ENCODE assay signal across 22 mouse cellular contexts in genomic region chr4:56861551-56861950, GRCm38 (mm10). TPM values are rescaled to one million over a fixed set of nuclear protein-coding genes. Genes with fewer than 3 reads are reported as not detected.
DNase-seq lines count a peak whose midpoint lies in the region; ATAC-seq and TF ChIP-seq lines count a peak whose summit lies in the region.
"Had no signal": no experiment of that assay in that cellular context is flagged by ENCODE, and none has a peak within 500 bp of the region (broad histone marks: within the 10 kb centered on the region; RNA-seq: fewer than 3 reads in every experiment).

No protein-coding gene starts in this region.

- 21% methylated on average over 4 of the region's 4 CpGs for WGBS in liver, embryonic 13.5 days (ENCODE audit: insufficient replicate concordance)
- 85% methylated on average over 4 of the region's 4 CpGs for WGBS in heart, adult 2 months

- no peaks in the 10 kb centered on the region for H3K27me3 ChIP-seq in MEL (ENCODE audit: control insufficient read depth in 1 of 2, insufficient read depth in 2 of 2, low read length in 2 of 2)
- no peaks in the 10 kb centered on the region for H3K27me3 ChIP-seq in liver, embryonic 13.5 days
- no peaks in the 10 kb centered on the region; the same call in 1 of the 2 replicates for H3K27me3 ChIP-seq in heart, adult 2 months (ENCODE audit: control insufficient read depth, insufficient read depth, low read length)
- H3K27me3 ChIP-seq: embryonic facial prominence, embryonic 15.5 days; heart, embryonic 12.5 days; hindbrain, embryonic 15.5 days; Patski had no signal

- no peak overlapping the region for H3K4me3 ChIP-seq in MEL (ENCODE audit: control insufficient read depth in 1 of 2, insufficient read depth in 1 of 2, low read depth in 2 of 2, low read length in 2 of 2)
- H3K4me3 ChIP-seq in liver, embryonic 13.5 days (replicated peaks): no peak overlapping the region
- no peak overlapping the region for H3K4me3 ChIP-seq in heart, adult 2 months
- H3K4me3 ChIP-seq: embryonic facial prominence, embryonic 15.5 days; erythroblast, embryonic 14.5 days; forebrain, embryonic 10.5 days; heart, embryonic 12.5 days; hindbrain, embryonic 15.5 days had no signal

- H3K9ac ChIP-seq in MEL (ENCODE audit: control insufficient read depth, low read depth, low read length, poor library complexity, severe bottlenecking): no peak overlapping the region
- no peak overlapping the region for H3K9ac ChIP-seq in liver, embryonic 13.5 days
- H3K9ac ChIP-seq in heart, adult 2 months (ENCODE audit: low read depth, low read length): no peak overlapping the region
- H3K9ac ChIP-seq: embryonic facial prominence, embryonic 15.5 days; heart, embryonic 12.5 days; hindbrain, embryonic 15.5 days had no signal

- intact Hi-C loops in heart, postnatal 25 days (cut with DNase I): no loop called here
- intact Hi-C loops in heart, adult 2 months (cut with DNase I): no loop called here

- H3K9me3 ChIP-seq in MEL (replicated peaks; ENCODE audit: insufficient read depth, low read length): no peaks in the 10 kb centered on the region
- H3K9me3 ChIP-seq in liver, embryonic 13.5 days (replicated peaks): no peaks in the 10 kb centered on the region
- H3K9me3 ChIP-seq: embryonic facial prominence, embryonic 15.5 days; forebrain, embryonic 10.5 days; heart, embryonic 12.5 days; hindbrain, embryonic 15.5 days had no signal

- no peaks in the 10 kb centered on the region for H3K79me2 ChIP-seq in MEL (ENCODE audit: control insufficient read depth, insufficient read depth, low read length, poor library complexity)
- peaks cover 2% of the 10 kb centered on the region; the same call in 1 of the 2 replicates for H3K79me2 ChIP-seq in heart, adult 2 months (replicated peaks; ENCODE audit: control insufficient read depth, insufficient read depth, low read length)

- TF ChIP-seq EP300 in MEL (IDR thresholded peaks at IDR 0.05; ENCODE audit: low read depth in 1 of 2, low read length in 2 of 2): peak; percentile 89 to 90
- TF ChIP-seq EP300 in heart, adult 2 months (IDR thresholded peaks at IDR 0.05; ENCODE audit: insufficient read depth, low read depth, low read length): no peak

- no peak for TF ChIP-seq RAD21 in MEL (IDR thresholded peaks at IDR 0.05; ENCODE audit: low read depth, low read length)

- TF ChIP-seq CTCF in MEL (IDR thresholded peaks at IDR 0.05 in 2 of 3, conservative IDR thresholded peaks at IDR 0.05 in 1 of 3; ENCODE audit: control insufficient read depth in 1 of 3, insufficient read depth in 1 of 3, low read depth in 2 of 3, low read length in 3 of 3, poor library complexity in 1 of 3, severe bottlenecking in 1 of 3): no peak
- TF ChIP-seq CTCF in heart, adult 2 months (IDR thresholded peaks at IDR 0.05): no peak

- DNase-seq in 416B (ENCODE audit: low read depth) (peak; percentile 29), MEL (ENCODE audit: low read depth, low spot score) (peak; percentile 45)
- peak; percentile 22 for DNase-seq in liver, embryonic 13.5 days
- no peak for DNase-seq in heart, postnatal 25 days (ENCODE audit: low spot score)
- no peak for DNase-seq in kidney, adult 8-10 months
- no peak for DNase-seq in heart, adult 2 months
- DNase-seq: adrenal gland, postnatal 25 days; cerebellum, adult 2 months; cerebellum, postnatal 14 days; embryo, embryonic 11 days; gastrocnemius, postnatal 10 days; heart, postnatal 36 days had no signal

- no peak overlapping the region for H3K27ac ChIP-seq in MEL (ENCODE audit: control insufficient read depth, low read depth, low read length)
- no peak overlapping the region for H3K27ac ChIP-seq in liver, embryonic 13.5 days
- H3K27ac ChIP-seq in heart, adult 2 months: no peak overlapping the region
- H3K27ac ChIP-seq: embryonic facial prominence, embryonic 15.5 days; forebrain, embryonic 10.5 days; hindbrain, embryonic 15.5 days had no signal

- no peak for TF ChIP-seq POLR2A in MEL (IDR thresholded peaks at IDR 0.05; ENCODE audit: control insufficient read depth in 1 of 2, insufficient read depth in 1 of 2, low read depth in 1 of 2, low read length in 2 of 2, poor library complexity in 1 of 2)
- TF ChIP-seq POLR2A in heart, adult 2 months (IDR thresholded peaks at IDR 0.05; ENCODE audit: insufficient read depth, low read depth, low read length): no peak

- peaks cover 5 to 7% of the 10 kb centered on the region in 2 experiments for H3K4me1 ChIP-seq in MEL (ENCODE audit: control insufficient read depth in 1 of 2, insufficient read depth in 2 of 2, low read length in 2 of 2)
- H3K4me1 ChIP-seq in liver, embryonic 13.5 days (replicated peaks): peaks cover 46% of the 10 kb centered on the region
- H3K4me1 ChIP-seq in heart, adult 2 months (ENCODE audit: control insufficient read depth, insufficient read depth, low read length): peaks cover 2% of the 10 kb centered on the region

- peaks cover 0 to 14% of the 10 kb centered on the region in 2 experiments; a peak in 2 of 4 replicates for H3K36me3 ChIP-seq in MEL (ENCODE audit: control insufficient read depth in 1 of 2, insufficient read depth in 2 of 2, low read length in 2 of 2)
- no peaks in the 10 kb centered on the region for H3K36me3 ChIP-seq in liver, embryonic 13.5 days
- no peaks in the 10 kb centered on the region; the same call in 1 of the 2 replicates for H3K36me3 ChIP-seq in heart, adult 2 months (ENCODE audit: control insufficient read depth, insufficient read depth, low read length)
- H3K36me3 ChIP-seq: embryonic facial prominence, embryonic 15.5 days; heart, embryonic 12.5 days; hindbrain, embryonic 15.5 days had no signal

- ATAC-seq in liver, embryonic 13.5 days (ENCODE audit: low read depth): no peak
- ATAC-seq in megakaryocyte progenitor cell, adult 5-6 weeks (replicated peaks; ENCODE audit: poor library complexity): peak; percentile 18
- ATAC-seq: activated CD4-positive, CD25-positive, alpha-beta regulatory T cell, adult 4 months; forebrain, embryonic 14.5 days; inflammation-experienced regulatory T-cells, adult 6 months; Patski had no signal

- no peak overlapping the region for H3K4me2 ChIP-seq in liver, embryonic 13.5 days
- H3K4me2 ChIP-seq: embryonic facial prominence, embryonic 15.5 days; heart, embryonic 12.5 days; hindbrain, embryonic 15.5 days had no signal

TF ChIP-seq in MEL, 35 proteins besides CTCF, POLR2A, EP300 and RAD21 (continues in another document):
- peak; percentile 76; the same call in 1 of the 2 replicates for TF ChIP-seq BHLHE40 (IDR thresholded peaks at IDR 0.05; ENCODE audit: borderline replicate concordance, low read depth, low read length)
- TF ChIP-seq MAX (IDR thresholded peaks at IDR 0.05; ENCODE audit: low read length): no peak
- no peak for TF ChIP-seq MAZ (IDR thresholded peaks at IDR 0.05; ENCODE audit: low read depth, low read length)
- TF ChIP-seq MEF2A (IDR thresholded peaks at IDR 0.05; ENCODE audit: extremely low read depth, insufficient replicate concordance, low read depth, low read length, poor library complexity, severe bottlenecking): peak; percentile 98
- TF ChIP-seq E2F4 (IDR thresholded peaks at IDR 0.05; ENCODE audit: borderline replicate concordance, low read depth, low read length): no peak
- TF ChIP-seq USF1 (IDR thresholded peaks at IDR 0.05; ENCODE audit: low read depth, low read length): no peak
- TF ChIP-seq GATA1 (IDR thresholded peaks at IDR 0.05; ENCODE audit: low read depth, low read length): peak; percentile 92
- no peak for TF ChIP-seq GABPA (IDR thresholded peaks at IDR 0.05; ENCODE audit: low read depth, low read length)
- no peak for TF ChIP-seq CHD2 (IDR thresholded peaks at IDR 0.05; ENCODE audit: low read length)
- TF ChIP-seq RCOR1 (IDR thresholded peaks at IDR 0.05; ENCODE audit: low read depth, low read length): peak; percentile 77
- TF ChIP-seq TBP (IDR thresholded peaks at IDR 0.05; ENCODE audit: low read depth, low read length): no peak
- no peak for TF ChIP-seq ZC3H11A (IDR thresholded peaks at IDR 0.05; ENCODE audit: low read depth, low read length)
- no peak for TF ChIP-seq KAT2A (conservative IDR thresholded peaks at IDR 0.05; ENCODE audit: low read depth, low read length)
- TF ChIP-seq MYC (IDR thresholded peaks at IDR 0.05; ENCODE audit: low read depth, low read length): 0 out of 2 replicates have a peak, but pooled peaks have one; percentile 32
- TF ChIP-seq ELF1 (IDR thresholded peaks at IDR 0.05; ENCODE audit: low read depth, low read length): no peak
- TF ChIP-seq ZNF384 (IDR thresholded peaks at IDR 0.05; ENCODE audit: low read depth, low read length): no peak
- no peak for TF ChIP-seq ZKSCAN1 (IDR thresholded peaks at IDR 0.05; ENCODE audit: low read depth, low read length)

RNA-seq across cellular contexts. Expression of gene Ctnnal1, which starts 3.4 kb away (rescaled TPM):
- total RNA-seq in MEL (2012; rRNA removed): 2.3 and 2.5 TPM in 2 replicates
- 1 to 10 TPM in 1 of 2 experiments, not detected in 1; 6.3 TPM for polyA plus RNA-seq in MEL (2012; ENCODE audit: insufficient read depth in 1 of 2, insufficient read length in 2 of 2, low read depth in 1 of 2, low replicate concordance in 2 of 2, missing spikeins in 1 of 2)
- polyA plus RNA-seq in liver, embryonic 13.5 days (2015; fragmentation: Nextera tagmentation; extraction: Ambion mirVana): 9.5 and 11.2 TPM in 2 replicates
- 1.7 and 3.1 TPM in 2 replicates for total RNA-seq in megakaryocyte progenitor cell, adult 5-6 weeks (2015)
- 3.3 and 3.5 TPM in 2 replicates for total RNA-seq in megakaryocyte progenitor cell, adult 5-6 weeks (2017)
- 10 to 100 TPM; 24.1 to 25.1 TPM for total RNA-seq in heart, postnatal 25 days (2021)
- total RNA-seq in heart, adult 2 months (2021): 10 to 100 TPM; 30.8 to 31.9 TPM
- polyA plus RNA-seq in heart, adult 2 months (2012; rRNA removed): 6.5 and 12.7 TPM in 2 replicates

RNA-seq across cellular contexts. Expression of gene Fam206a, which starts 59.4 kb away (rescaled TPM):
- total RNA-seq in MEL (2012; rRNA removed): 7.3 and 8.9 TPM in 2 replicates
- 10 to 100 TPM; 27.8 to 33.9 TPM for polyA plus RNA-seq in MEL (2012; ENCODE audit: insufficient read depth in 1 of 2, insufficient read length in 2 of 2, low read depth in 1 of 2, low replicate concordance in 2 of 2, missing spikeins in 1 of 2)
- 5.9 and 8.0 TPM in 2 replicates for polyA plus RNA-seq in liver, embryonic 13.5 days (2015; fragmentation: Nextera tagmentation; extraction: Ambion mirVana)
- total RNA-seq in megakaryocyte progenitor cell, adult 5-6 weeks (2015): 40.2 and 41.2 TPM in 2 replicates
- total RNA-seq in megakaryocyte progenitor cell, adult 5-6 weeks (2017): 8.2 and 8.6 TPM in 2 replicates
- 1 to 10 TPM; 2.2 TPM for total RNA-seq in heart, postnatal 25 days (2021)
- 1 to 10 TPM; 2.0 to 2.2 TPM for total RNA-seq in heart, adult 2 months (2021)
- 1.9 TPM in 2 replicates for polyA plus RNA-seq in heart, adult 2 months (2012; rRNA removed)

RNA-seq across cellular contexts. Expression of gene Elp1, which starts 59.4 kb away (rescaled TPM):
- 38.4 and 41.3 TPM in 2 replicates for total RNA-seq in MEL (2012; rRNA removed)
- 100 to 1,000 TPM in 1 of 2 experiments, 10 to 100 TPM in 1; 38.0 to 144 TPM for polyA plus RNA-seq in MEL (2012; ENCODE audit: insufficient read depth in 1 of 2, insufficient read length in 2 of 2, low read depth in 1 of 2, low replicate concordance in 2 of 2, missing spikeins in 1 of 2)
- 14.8 and 15.7 TPM in 2 replicates for polyA plus RNA-seq in liver, embryonic 13.5 days (2015; fragmentation: Nextera tagmentation; extraction: Ambion mirVana)
- 58.5 and 61.1 TPM in 2 replicates for total RNA-seq in megakaryocyte progenitor cell, adult 5-6 weeks (2015)
- total RNA-seq in megakaryocyte progenitor cell, adult 5-6 weeks (2017): 42.5 and 51.8 TPM in 2 replicates
- total RNA-seq in heart, postnatal 25 days (2021): 10 to 100 TPM; 15.8 to 23.0 TPM
- 10 to 100 TPM; 17.0 to 19.8 TPM for total RNA-seq in heart, adult 2 months (2021)
- 13.7 and 20.8 TPM in 2 replicates for polyA plus RNA-seq in heart, adult 2 months (2012; rRNA removed)

Comparison
In these comparisons a context has a peak if more than half of its experiments do, and no peak if none do; other contexts are left out.
1. DNase-seq: peak in 416B (single experiment), MEL (single experiment) and liver, embryonic 13.5 days (single experiment); none in heart, postnatal 25 days (single experiment), kidney, adult 8-10 months (0 of 2) and heart, adult 2 months (0 of 2).